Comparison of ENCODE assay signal across 8 mouse cellular contexts in genomic region chr4:43010161-43011038, GRCm38 (mm10). TPM values are rescaled to one million over a fixed set of nuclear protein-coding genes. Genes with fewer than 3 reads are reported as not detected.
DNase-seq lines count a peak whose midpoint lies in the region; ATAC-seq and TF ChIP-seq lines count a peak whose summit lies in the region.

Gene Fancg, minus strand, starts transcription at chr4:43010506.

- TF ChIP-seq RAD21 in MEL (IDR thresholded peaks at IDR 0.05; ENCODE audit: low read depth, low read length), result no peak

- H3K27ac ChIP-seq in MEL (ENCODE audit: control insufficient read depth, low read depth, low read length), result peak within 1 kb of the TSS; percentile 90
- peak within 1 kb of the TSS; percentile 65 for H3K27ac ChIP-seq in forebrain, embryonic 15.5 days (replicated peaks)
- H3K27ac ChIP-seq in neural tube, embryonic 14.5 days (ENCODE audit: low read depth, low read length), result no peak within 1 kb of the TSS

- H3K9me3 ChIP-seq in MEL (replicated peaks; ENCODE audit: insufficient read depth, low read length), result no peaks in the 10 kb centered on the region
- no peaks in the 10 kb centered on the region for H3K9me3 ChIP-seq in forebrain, embryonic 15.5 days
- no peaks in the 10 kb centered on the region for H3K9me3 ChIP-seq in neural tube, embryonic 14.5 days (ENCODE audit: control insufficient read depth, low read length)

- peaks cover 1% of the 10 kb centered on the region; the same call in 1 of the 2 replicates for H3K79me2 ChIP-seq in MEL (ENCODE audit: control insufficient read depth, insufficient read depth, low read length, poor library complexity)

- intact Hi-C loops in heart, postnatal 14 days (cut with DNase I), result no loop called here

- no peak for TF ChIP-seq EP300 in MEL (IDR thresholded peaks at IDR 0.05; ENCODE audit: low read depth in 1 of 2, low read length in 2 of 2)

- H3K4me1 ChIP-seq in MEL (ENCODE audit: control insufficient read depth in 1 of 2, insufficient read depth in 2 of 2, low read length in 2 of 2), result peaks cover 3 to 11% of the 10 kb centered on the region in 2 experiments; a peak in 3 of 4 replicates
- peaks cover 15% of the 10 kb centered on the region for H3K4me1 ChIP-seq in forebrain, embryonic 15.5 days
- 0 out of 2 replicates have a peak, but pooled peaks cover 3% of the 10 kb centered on the region for H3K4me1 ChIP-seq in neural tube, embryonic 14.5 days (ENCODE audit: control insufficient read depth, insufficient read depth, low read length)

- peak within 1 kb of the TSS; percentile 80 for H3K4me2 ChIP-seq in forebrain, embryonic 15.5 days (replicated peaks)
- peak within 1 kb of the TSS; percentile 63 for H3K4me2 ChIP-seq in neural tube, embryonic 14.5 days (ENCODE audit: low read depth, low read length)

- 1% methylated on average over 37 of the region's 37 CpGs for WGBS in forebrain, embryonic 15.5 days
- 1% methylated on average over 37 of the region's 37 CpGs for WGBS in neural tube, embryonic 14.5 days

- ATAC-seq in forebrain, embryonic 15.5 days (replicated peaks), result peak; percentile 95
- peak; percentile 93 for ATAC-seq in neural tube, embryonic 14.5 days (ENCODE audit: low read depth)

- peak within 1 kb of the TSS; percentile 98 for H3K9ac ChIP-seq in MEL (ENCODE audit: control insufficient read depth, low read depth, low read length, poor library complexity, severe bottlenecking)
- peak within 1 kb of the TSS; percentile 61 for H3K9ac ChIP-seq in forebrain, embryonic 15.5 days (replicated peaks)
- peak within 1 kb of the TSS; percentile 39 for H3K9ac ChIP-seq in neural tube, embryonic 14.5 days (replicated peaks; ENCODE audit: low read depth, low read length)

- peaks cover 0 to 3% of the 10 kb centered on the region in 2 experiments; a peak in 1 of 4 replicates for H3K36me3 ChIP-seq in MEL (ENCODE audit: control insufficient read depth in 1 of 2, insufficient read depth in 2 of 2, low read length in 2 of 2)
- H3K36me3 ChIP-seq in forebrain, embryonic 15.5 days, result no peaks in the 10 kb centered on the region
- no peaks in the 10 kb centered on the region; the same call in 1 of the 2 replicates for H3K36me3 ChIP-seq in neural tube, embryonic 14.5 days (ENCODE audit: control insufficient read depth, insufficient read depth, low read length)

- no peak for TF ChIP-seq CTCF in MEL (IDR thresholded peaks at IDR 0.05 in 2 of 3, conservative IDR thresholded peaks at IDR 0.05 in 1 of 3; ENCODE audit: control insufficient read depth in 1 of 3, insufficient read depth in 1 of 3, low read depth in 2 of 3, low read length in 3 of 3, poor library complexity in 1 of 3, severe bottlenecking in 1 of 3)

- TF ChIP-seq POLR2A in MEL (IDR thresholded peaks at IDR 0.05; ENCODE audit: control insufficient read depth in 1 of 2, insufficient read depth in 1 of 2, low read depth in 1 of 2, low read length in 2 of 2, poor library complexity in 1 of 2), result peak; percentile 66 to 67

- H3K27me3 ChIP-seq in MEL (ENCODE audit: control insufficient read depth in 1 of 2, insufficient read depth in 2 of 2, low read length in 2 of 2), result no peaks in the 10 kb centered on the region
- H3K27me3 ChIP-seq in forebrain, embryonic 15.5 days, result no peaks in the 10 kb centered on the region
- no peaks in the 10 kb centered on the region for H3K27me3 ChIP-seq in neural tube, embryonic 14.5 days (ENCODE audit: control insufficient read depth, insufficient read depth, low read length)

- H3K4me3 ChIP-seq in MEL (ENCODE audit: control insufficient read depth in 1 of 2, insufficient read depth in 1 of 2, low read depth in 2 of 2, low read length in 2 of 2), result peak within 1 kb of the TSS; percentile 87 to 99
- peak within 1 kb of the TSS; percentile 70 for H3K4me3 ChIP-seq in forebrain, embryonic 15.5 days
- peak within 1 kb of the TSS; percentile 69 for H3K4me3 ChIP-seq in neural tube, embryonic 14.5 days (ENCODE audit: low read depth, low read length)

- peak; percentile 92 for DNase-seq in MEL (ENCODE audit: low read depth, low spot score)
- DNase-seq in cerebellum, adult 11-12 months, result peak; percentile 79
- DNase-seq in heart, postnatal 14 days, result peak; percentile 80 to 82
- peak; percentile 83 for DNase-seq in layer of hippocampus, adult 11-12 months (ENCODE audit: low spot score)
- DNase-seq in lung, adult 18-20 months, result peak; percentile 85 to 86
- peak; percentile 87 for DNase-seq in testis, postnatal 10 days (ENCODE audit: low spot score)

TF ChIP-seq in MEL, 35 proteins besides CTCF, POLR2A, EP300 and RAD21:
- TF ChIP-seq BHLHE40 (IDR thresholded peaks at IDR 0.05; ENCODE audit: borderline replicate concordance, low read depth, low read length) (no peak), MEF2A (IDR thresholded peaks at IDR 0.05; ENCODE audit: extremely low read depth, insufficient replicate concordance, low read depth, low read length, poor library complexity, severe bottlenecking) (no peak), E2F4 (IDR thresholded peaks at IDR 0.05; ENCODE audit: borderline replicate concordance, low read depth, low read length) (peak; percentile 75; the same call in 1 of the 2 replicates), JUND (IDR thresholded peaks at IDR 0.05; ENCODE audit: low read depth, low read length) (no peak), NELFE (IDR thresholded peaks at IDR 0.05; ENCODE audit: low read depth, low read length) (peak; percentile 46; the same call in 1 of the 2 replicates), TAL1 (IDR thresholded peaks at IDR 0.05; ENCODE audit: low read length) (no peak), MAZ (IDR thresholded peaks at IDR 0.05; ENCODE audit: low read depth, low read length) (peak; percentile 62; the same call in 1 of the 2 replicates), POLR2AphosphoS5 (IDR thresholded peaks at IDR 0.05; ENCODE audit: borderline replicate concordance, low read depth, low read length) (no peak), TCF12 (IDR thresholded peaks at IDR 0.05; ENCODE audit: low read depth, low read length) (0 out of 2 replicates have a peak, but pooled peaks have one; percentile 16), ZNF384 (IDR thresholded peaks at IDR 0.05; ENCODE audit: low read depth, low read length) (peak; percentile 51; the same call in 1 of the 2 replicates), ZC3H11A (IDR thresholded peaks at IDR 0.05; ENCODE audit: low read depth, low read length) (no peak), ETS1 (IDR thresholded peaks at IDR 0.05; ENCODE audit: low read depth, low read length) (no peak), GATA1 (IDR thresholded peaks at IDR 0.05; ENCODE audit: low read depth, low read length) (no peak), TBP (IDR thresholded peaks at IDR 0.05; ENCODE audit: low read depth, low read length) (0 out of 2 replicates have a peak, but pooled peaks have one; percentile 11), HCFC1 (IDR thresholded peaks at IDR 0.05; ENCODE audit: low read depth, low read length) (peak; percentile 94), ELF1 (IDR thresholded peaks at IDR 0.05; ENCODE audit: low read depth, low read length) (peak; percentile 83), MXI1 (IDR thresholded peaks at IDR 0.05; ENCODE audit: low read depth, low read length) (peak; percentile 63), MAFK (IDR thresholded peaks at IDR 0.05; ENCODE audit: borderline replicate concordance, low read depth, low read length) (no peak), CHD2 (IDR thresholded peaks at IDR 0.05; ENCODE audit: low read length) (peak; percentile 61; the same call in 1 of the 2 replicates), NRF1 (IDR thresholded peaks at IDR 0.05; ENCODE audit: insufficient read depth, low read depth, low read length, poor library complexity, severe bottlenecking) (no peak), CHD1 (IDR thresholded peaks at IDR 0.05; ENCODE audit: low read depth, low read length) (no peak), UBTF (IDR thresholded peaks at IDR 0.05; ENCODE audit: borderline replicate concordance, insufficient read depth, low read depth, low read length) (no peak), MYB (IDR thresholded peaks at IDR 0.05; ENCODE audit: low read depth, low read length) (no peak), USF1 (IDR thresholded peaks at IDR 0.05; ENCODE audit: low read depth, low read length) (no peak), MYC (IDR thresholded peaks at IDR 0.05; ENCODE audit: low read depth, low read length) (peak; percentile 29; the same call in 1 of the 2 replicates), KAT2A (conservative IDR thresholded peaks at IDR 0.05; ENCODE audit: low read depth, low read length) (no peak; the same call in 1 of the 2 replicates), MAX (IDR thresholded peaks at IDR 0.05; ENCODE audit: low read length) (no peak; the same call in 1 of the 2 replicates), GABPA (IDR thresholded peaks at IDR 0.05; ENCODE audit: low read depth, low read length) (0 out of 2 replicates have a peak, but pooled peaks have one; percentile 39), ZMIZ1 (IDR thresholded peaks at IDR 0.05; ENCODE audit: low read depth, low read length) (no peak), SMC3 (IDR thresholded peaks at IDR 0.05; ENCODE audit: low read depth, low read length) (no peak), RCOR1 (IDR thresholded peaks at IDR 0.05; ENCODE audit: low read depth, low read length) (no peak), ZKSCAN1 (IDR thresholded peaks at IDR 0.05; ENCODE audit: low read depth, low read length) (no peak), USF2 (IDR thresholded peaks at IDR 0.05; ENCODE audit: borderline replicate concordance in 1 of 2, insufficient read depth in 1 of 2, low read depth in 1 of 2, low read length in 2 of 2) (no peak), SIN3A (IDR thresholded peaks at IDR 0.05; ENCODE audit: low read length) (peak; percentile 72), POLR2AphosphoS2 (IDR thresholded peaks at IDR 0.05; ENCODE audit: low read length) (no peak)
TF ChIP-seq in MEL: peak in this region for 13.

RNA-seq across cellular contexts. Expression of gene Fancg, which starts in this region (rescaled TPM):
- 10.1 and 11.4 TPM in 2 replicates for total RNA-seq in MEL (2012; rRNA removed)
- 10 to 100 TPM in 1 of 2 experiments, not detected in 1; 24.6 TPM for polyA plus RNA-seq in MEL (2012; ENCODE audit: insufficient read depth in 1 of 2, insufficient read length in 2 of 2, low read depth in 1 of 2, low replicate concordance in 2 of 2, missing spikeins in 1 of 2)
- polyA plus RNA-seq in forebrain, embryonic 15.5 days (2015; fragmentation: Nextera tagmentation; extraction: Ambion mirVana), result 28.1 and 29.9 TPM in 2 replicates
- 1 to 10 TPM; 4.7 to 4.8 TPM for total RNA-seq in heart, postnatal 14 days (2021)
- 18.9 and 21.6 TPM in 2 replicates for polyA plus RNA-seq in neural tube, embryonic 14.5 days (2014; fragmentation: Nextera tagmentation; extraction: Ambion mirVana)

Comparison
In these comparisons a context has a peak if more than half of its experiments do, and no peak if none do; other contexts are left out.
1. H3K9ac ChIP-seq: peak in every context shown above with its lines; median percentile 98 in MEL; 61 in forebrain, embryonic 15.5 days; 39 in neural tube, embryonic 14.5 days.